Mouse (Mus musculus) monocyte, adult 5-6 weeks (primary cell): ENCODE data around the gene Defa21. TPM values are rescaled to one million over a fixed set of nuclear protein-coding genes. Genes with fewer than 3 reads are reported as not detected.
"Not testable (repeated sequence)": the region's sequence is repeated elsewhere in the genome, so short reads cannot be mapped to it uniquely, and the experiment has no call there.

Experiments
- ATAC-seq: fragments of 153-309, 156-312 bp; replicated peaks from 2 replicates; pipeline ENCODE4 v1.8.0; 2017; ENCODE audit warnings: mild to moderate bottlenecking; ENCODE audit not compliant: low TSS enrichment, insufficient number of reproducible peaks, severe bottlenecking, poor library complexity, low FRiP score
- total RNA-seq: library from RNA; stranded (forward); fragments of 200-1000, 200-491, 200-594 nt; gene quantifications from 3 replicates; pipeline ENCODE4 v1.2.3, GENCODE M21; 2017

The Defa21 gene
- total RNA-seq: not detected in 3 replicates

- ATAC-seq: not testable (repeated sequence)
These were observed at the start of gene Defa21 for GRCm38 (mm10) chr8:21025245-21025644. Gene Defa21 (plus strand): TSS chr8:21025545.

- ATAC-seq: no peak
These were observed 45.5 kb upstream of the Defa21 start for GRCm38 (mm10) chr8:20979846-20980245.

DNA sequence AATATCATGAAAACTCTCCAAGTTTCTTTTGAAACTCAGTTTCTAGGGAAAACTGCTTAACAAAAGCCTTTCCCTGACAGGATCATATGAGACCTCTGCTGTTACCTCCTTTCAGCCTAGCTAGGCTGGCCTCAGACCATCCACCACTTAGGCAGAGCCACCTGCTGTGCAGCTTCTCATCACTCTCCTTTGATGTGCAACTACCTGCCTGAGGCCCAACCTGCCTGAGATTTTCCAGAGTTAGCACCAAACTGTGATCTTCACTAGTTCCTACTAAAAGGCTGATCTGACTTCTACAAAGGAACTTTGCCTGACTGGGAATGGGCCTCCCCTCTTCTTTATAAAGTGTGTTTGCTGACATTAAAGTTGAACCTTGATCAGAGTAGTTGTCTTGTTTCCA, 31.3 kb upstream of the Defa21 start:
- ATAC-seq: not testable (repeated sequence)

GRCm38 (mm10) chr8:20996776-20997175, 28.6 kb upstream of the Defa21 start:
- no peak for ATAC-seq

GRCm38 (mm10) chr8:20997291-20997690, 28.1 kb upstream of the Defa21 start:
- no peak for ATAC-seq

DNA sequence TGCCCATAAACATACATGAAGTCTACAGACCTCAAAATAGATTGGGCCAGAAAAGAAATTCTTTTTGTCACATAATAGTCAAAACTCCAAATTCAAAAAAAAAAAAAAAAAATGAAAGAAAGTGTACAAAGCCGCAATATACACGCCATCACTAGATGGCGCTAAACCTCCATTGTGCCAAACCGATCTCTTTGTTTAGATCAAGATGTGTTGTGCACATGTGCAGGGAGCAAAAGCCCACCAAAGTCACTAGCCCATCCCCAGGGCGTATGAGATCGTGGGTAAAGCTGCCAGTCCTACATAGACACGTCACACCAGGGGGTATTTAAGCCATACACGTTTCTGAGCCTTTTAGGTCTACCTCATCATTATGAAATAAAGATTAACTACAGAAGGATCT, 24.2 kb upstream of the Defa21 start:
- no peak for ATAC-seq

DNA sequence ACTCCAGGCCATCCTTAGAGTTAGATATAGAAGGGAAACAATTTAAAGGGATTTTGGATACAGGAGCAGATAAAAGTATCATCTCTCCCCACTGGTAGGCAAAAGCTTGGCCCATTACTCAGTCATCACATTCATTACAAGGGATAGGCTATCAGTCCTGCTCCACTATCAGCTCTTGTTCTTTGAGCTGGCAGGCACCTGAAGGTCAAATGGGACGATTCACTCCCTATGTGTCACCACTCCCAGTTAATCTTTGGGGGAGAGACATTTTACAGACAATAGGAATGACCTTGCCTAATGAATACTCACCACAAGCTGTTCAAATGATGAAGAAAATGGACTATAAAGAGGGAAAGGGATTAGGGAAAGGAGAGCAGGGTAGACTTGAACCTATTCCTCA, 18.5 kb upstream of the Defa21 start:
- no peak for ATAC-seq

DNA sequence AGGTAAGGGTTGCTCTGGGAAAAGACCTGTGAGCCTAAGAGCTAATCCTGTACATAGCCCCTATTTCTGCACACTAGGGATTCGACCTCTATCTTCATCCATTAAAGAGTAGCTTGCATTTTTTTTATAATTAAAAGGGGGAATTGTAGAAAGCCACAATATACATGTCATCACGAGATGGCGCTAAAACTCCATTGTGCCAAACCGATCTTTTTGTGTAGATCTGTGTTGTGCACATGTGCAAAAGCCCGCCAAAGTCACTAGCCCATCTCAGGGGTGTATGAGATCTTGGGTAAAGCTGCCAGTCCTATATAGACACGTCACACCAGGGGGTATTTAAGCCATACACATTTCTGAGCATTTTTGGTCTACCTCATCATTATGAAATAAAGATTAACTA, 16.8 kb upstream of the Defa21 start:
- not testable (repeated sequence) for ATAC-seq

GRCm38 (mm10) chr8:21010548-21010947, 14.8 kb upstream of the Defa21 start:
- ATAC-seq: not testable (repeated sequence)

DNA sequence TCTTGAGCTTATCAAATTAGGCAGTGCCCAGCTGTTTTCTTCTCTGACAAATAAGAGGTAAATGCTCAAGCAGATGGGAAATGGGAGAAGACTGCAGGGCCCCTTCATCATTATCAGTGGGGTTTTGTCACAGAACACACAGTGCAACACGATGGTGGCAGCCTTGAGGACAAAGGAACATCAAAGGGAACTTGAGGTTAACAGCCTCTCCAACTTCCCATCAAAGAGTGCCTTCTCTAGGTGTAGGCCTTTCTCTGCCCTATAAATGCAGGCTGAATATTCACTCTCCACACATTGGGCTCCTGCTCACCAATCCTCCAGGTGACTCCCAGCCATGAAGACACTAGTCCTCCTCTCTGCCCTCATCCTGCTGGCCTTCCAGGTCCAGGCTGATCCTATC, 29.4 kb downstream of the Defa21 start, which contains the start of gene Defa23:
Gene Defa23 (plus strand): TSS at position 301 of the 400 bp plus-strand sequence.
- not testable (repeated sequence) for ATAC-seq

DNA sequence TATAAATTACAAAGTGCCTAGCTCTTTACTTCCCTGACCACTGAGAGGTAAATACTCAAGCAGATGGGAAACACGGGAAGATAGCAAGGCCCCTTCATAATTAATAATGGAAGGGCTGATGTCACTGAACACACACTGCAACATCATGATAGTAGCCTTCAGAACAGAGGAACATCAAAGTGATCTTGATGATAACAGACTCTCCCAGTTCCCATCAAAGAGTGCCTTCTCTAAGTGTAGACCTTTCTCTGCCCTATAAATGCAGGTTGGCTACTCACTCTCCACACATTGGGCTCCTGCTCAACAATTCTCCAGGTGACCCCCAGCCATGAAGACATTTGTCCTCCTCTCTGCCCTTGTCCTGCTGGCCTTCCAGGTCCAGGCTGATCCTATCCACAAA, 39.4 kb downstream of the Defa21 start, which contains the start of gene Defa35:
Gene Defa35 (plus strand): TSS at position 301 of the 400 bp plus-strand sequence.
- not testable (repeated sequence) for ATAC-seq

Other genes with a start within 250 kb of the Defa21 start
- not detected in 3 replicates for gene Defb33, start 132.9 kb upstream of the Defa21 start, total RNA-seq
- gene Gm15056, start 122.9 kb upstream of the Defa21 start, total RNA-seq: not detected in 3 replicates
- gene Gm6040, start 103.5 kb upstream of the Defa21 start, total RNA-seq: not detected in 3 replicates
- gene AY761185, start 80.8 kb upstream of the Defa21 start, total RNA-seq: not detected in 3 replicates
- gene Defa23, start 29.5 kb downstream of the Defa21 start, total RNA-seq: not detected in 3 replicates
- gene Defa35, start 39.5 kb downstream of the Defa21 start, total RNA-seq: not detected in 3 replicates
- gene Defa25, start 58.9 kb downstream of the Defa21 start, total RNA-seq: not detected in 3 replicates
- gene Gm14851, start 70.5 kb downstream of the Defa21 start, total RNA-seq: not detected in 3 replicates
- gene Defa30, start 109.1 kb downstream of the Defa21 start, total RNA-seq: not detected in 3 replicates
- gene Defa22, start 136.7 kb downstream of the Defa21 start, total RNA-seq: not detected in 3 replicates
- gene Defa31, start 166.1 kb downstream of the Defa21 start, total RNA-seq: not detected in 3 replicates
- gene Gm15293, start 176.0 kb downstream of the Defa21 start, total RNA-seq: not detected in 3 replicates
- gene Gm15292, start 224.2 kb downstream of the Defa21 start, total RNA-seq: not detected in 3 replicates